Mouse (Mus musculus) testis, adult 2 months (tissue): ENCODE data around the gene Grik2.

Source experiments
- CTCF ChIP-seq: fragments of 200-500 bp; IDR thresholded peaks from 2 replicates; pipeline ENCODE4 v1.5.1; 2012; ENCODE audit warnings: low read depth, mild to moderate bottlenecking, inconsistent platforms, low read length, moderate library complexity; ENCODE audit not compliant: control insufficient read depth, insufficient read depth, insufficient replicate concordance
- POLR2A ChIP-seq: fragments of 200-500 bp; IDR thresholded peaks from 2 replicates; pipeline ENCODE4 v1.6.1; 2012; ENCODE audit warnings: low read depth, mild to moderate bottlenecking, inconsistent platforms, low read length, moderate library complexity; ENCODE audit not compliant: control insufficient read depth

DNA sequence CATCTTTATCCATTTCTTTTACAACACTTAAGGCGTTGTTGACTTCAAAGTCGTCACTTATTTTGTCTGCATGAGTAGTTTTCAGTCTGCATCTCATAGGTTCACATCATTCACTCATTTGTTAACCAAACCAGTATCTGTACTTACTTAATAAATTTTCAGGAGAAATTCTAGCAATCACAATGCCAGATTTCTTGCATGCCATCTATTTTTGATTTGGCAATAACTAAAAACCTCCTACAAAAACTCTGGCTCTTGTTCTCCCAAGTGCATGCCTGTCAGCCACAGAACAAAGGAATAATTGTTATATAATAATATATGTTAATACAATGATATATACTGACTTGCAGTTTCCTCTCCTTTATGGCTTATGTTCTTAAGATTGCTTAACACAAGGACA lies 331.8 kb downstream of the Grik2 start:
- no peak for TF ChIP-seq POLR2A
- TF ChIP-seq CTCF = no peak
